Mouse (Mus musculus): ENCODE data around the gene Hnrnpul2. TPM values are rescaled to one million over a fixed set of nuclear protein-coding genes. Genes with fewer than 3 reads are reported as not detected.
A peak's percentile ranks its signal among the peaks of the same experiment; 100 is the strongest.

The Hnrnpul2 gene
- polyA plus RNA-seq, 1 experiment from 2014 or later: 3.6 TPM

- no peaks in the 10 kb centered on the region for H3K27me3 ChIP-seq (ENCODE audit: control insufficient read depth, insufficient read depth, low read length)
- H3K9ac ChIP-seq (ENCODE audit: low read length): peak within 1 kb of the TSS; percentile 73
- H3K4me1 ChIP-seq (replicated peaks; ENCODE audit: control insufficient read depth, insufficient read depth): 0 out of 2 replicates have a peak, but pooled peaks cover 3% of the 10 kb centered on the region
- no peak for TF ChIP-seq CTCF (IDR thresholded peaks at IDR 0.05; ENCODE audit: low read depth)
- TF ChIP-seq EP300 (optimal IDR thresholded peaks at IDR 0.05): peak; percentile 12
- peak within 1 kb of the TSS; percentile 60 for H3K4me2 ChIP-seq (replicated peaks; ENCODE audit: low read depth)
- peak within 1 kb of the TSS; percentile 71 for H3K4me3 ChIP-seq (ENCODE audit: low read depth, low read length)
- DNase-seq (ENCODE audit: low spot score) (peak; percentile 90), ATAC-seq (ENCODE audit: low FRiP score, low TSS enrichment) (peak; percentile 82)
- peaks cover 5% of the 10 kb centered on the region for H3K36me3 ChIP-seq (ENCODE audit: control insufficient read depth, insufficient read depth, low read length)
- no peaks in the 10 kb centered on the region for H3K9me3 ChIP-seq (ENCODE audit: control insufficient read depth, low read length)
- 1% methylated on average over 25 of the region's 25 CpGs for WGBS
- H3K27ac ChIP-seq (replicated peaks): peak within 1 kb of the TSS; percentile 83
Observed at GRCm38 (mm10) chr19:8798264-8798946, 21.4 kb upstream of the Hnrnpul2 start, which contains the start of gene Polr2g. Gene Polr2g, minus strand, starts transcription at chr19:8798577.

GRCm38 (mm10) chr19:8798947-8799315, 20.9 kb upstream of the Hnrnpul2 start:
- Histone ChIP-seq H3K27ac (replicated peaks) (peak overlapping the region; percentile 53; the same call in 1 of the 2 replicates), H3K4me2 (replicated peaks; ENCODE audit: low read depth) (no peak overlapping the region), H3K27me3 (ENCODE audit: control insufficient read depth, insufficient read depth, low read length) (no peaks in the 10 kb centered on the region), H3K9me3 (ENCODE audit: control insufficient read depth, low read length) (no peaks in the 10 kb centered on the region), H3K36me3 (ENCODE audit: control insufficient read depth, insufficient read depth, low read length) (peaks cover under 1% of the 10 kb centered on the region; the same call in 1 of the 2 replicates), H3K4me3 (ENCODE audit: low read depth, low read length) (peak overlapping the region; percentile 71; the same call in 1 of the 2 replicates), H3K4me1 (replicated peaks; ENCODE audit: control insufficient read depth, insufficient read depth) (0 out of 2 replicates have a peak, but pooled peaks cover 3% of the 10 kb centered on the region), H3K9ac (ENCODE audit: low read length) (no peak overlapping the region)
- DNase-seq (ENCODE audit: low spot score) (no peak), ATAC-seq (ENCODE audit: low FRiP score, low TSS enrichment) (no peak)
- TF ChIP-seq CTCF (IDR thresholded peaks at IDR 0.05; ENCODE audit: low read depth) (peak; percentile 20; the same call in 1 of the 2 replicates), EP300 (optimal IDR thresholded peaks at IDR 0.05) (no peak)

- Histone ChIP-seq H3K4me2 (replicated peaks; ENCODE audit: low read depth) (peak within 1 kb of the TSS; percentile 58), H3K4me1 (replicated peaks; ENCODE audit: control insufficient read depth, insufficient read depth) (0 out of 2 replicates have a peak, but pooled peaks cover 3% of the 10 kb centered on the region), H3K27me3 (ENCODE audit: control insufficient read depth, insufficient read depth, low read length) (no peaks in the 10 kb centered on the region), H3K36me3 (ENCODE audit: control insufficient read depth, insufficient read depth, low read length) (0 out of 2 replicates have a peak, but pooled peaks cover 4% of the 10 kb centered on the region), H3K27ac (replicated peaks) (peak within 1 kb of the TSS; percentile 81), H3K9me3 (ENCODE audit: control insufficient read depth, low read length) (no peaks in the 10 kb centered on the region), H3K9ac (ENCODE audit: low read length) (peak within 1 kb of the TSS; percentile 50), H3K4me3 (ENCODE audit: low read depth, low read length) (peak within 1 kb of the TSS; percentile 57)
- DNase-seq (ENCODE audit: low spot score) (peak; percentile 96), ATAC-seq (ENCODE audit: low FRiP score, low TSS enrichment) (peak; percentile 98)
- no peak for TF ChIP-seq CTCF (IDR thresholded peaks at IDR 0.05; ENCODE audit: low read depth)
- TF ChIP-seq EP300 (optimal IDR thresholded peaks at IDR 0.05): no peak
- WGBS: under 1% methylated on average over 30 of the region's 30 CpGs
Observed at GRCm38 (mm10) chr19:8802130-8802821, 17.5 kb upstream of the Hnrnpul2 start, which contains the start of gene Zbtb3. Gene Zbtb3, plus strand, starts transcription at chr19:8802555.

- Histone ChIP-seq H3K27me3 (ENCODE audit: control insufficient read depth, insufficient read depth, low read length) (no peaks in the 10 kb centered on the region), H3K9ac (ENCODE audit: low read length) (no peak overlapping the region), H3K4me3 (ENCODE audit: low read depth, low read length) (no peak overlapping the region), H3K4me2 (replicated peaks; ENCODE audit: low read depth) (peak overlapping the region; percentile 53), H3K36me3 (ENCODE audit: control insufficient read depth, insufficient read depth, low read length) (0 out of 2 replicates have a peak, but pooled peaks cover 4% of the 10 kb centered on the region), H3K4me1 (replicated peaks; ENCODE audit: control insufficient read depth, insufficient read depth) (0 out of 2 replicates have a peak, but pooled peaks cover 3% of the 10 kb centered on the region), H3K27ac (replicated peaks) (peak overlapping the region; percentile 41; the same call in 1 of the 2 replicates), H3K9me3 (ENCODE audit: control insufficient read depth, low read length) (no peaks in the 10 kb centered on the region)
- TF ChIP-seq CTCF (IDR thresholded peaks at IDR 0.05; ENCODE audit: low read depth): no peak
- TF ChIP-seq EP300 (optimal IDR thresholded peaks at IDR 0.05): no peak
- ATAC-seq (ENCODE audit: low FRiP score, low TSS enrichment) (no peak), DNase-seq (ENCODE audit: low spot score) (no peak)
- WGBS: 89% methylated on average over 9 of the region's 9 CpGs
Observed at GRCm38 (mm10) chr19:8803204-8803780, 16.5 kb upstream of the Hnrnpul2 start.

- Histone ChIP-seq H3K36me3 (ENCODE audit: control insufficient read depth, insufficient read depth, low read length) (0 out of 2 replicates have a peak, but pooled peaks cover 4% of the 10 kb centered on the region), H3K9me3 (ENCODE audit: control insufficient read depth, low read length) (no peaks in the 10 kb centered on the region), H3K4me2 (replicated peaks; ENCODE audit: low read depth) (no peak overlapping the region), H3K4me1 (replicated peaks; ENCODE audit: control insufficient read depth, insufficient read depth) (0 out of 2 replicates have a peak, but pooled peaks cover 3% of the 10 kb centered on the region), H3K27ac (replicated peaks) (no peak overlapping the region), H3K9ac (ENCODE audit: low read length) (no peak overlapping the region), H3K4me3 (ENCODE audit: low read depth, low read length) (no peak overlapping the region), H3K27me3 (ENCODE audit: control insufficient read depth, insufficient read depth, low read length) (no peaks in the 10 kb centered on the region)
- ATAC-seq (ENCODE audit: low FRiP score, low TSS enrichment) (no peak), DNase-seq (ENCODE audit: low spot score) (no peak)
- TF ChIP-seq EP300 (optimal IDR thresholded peaks at IDR 0.05): no peak
- TF ChIP-seq CTCF (IDR thresholded peaks at IDR 0.05; ENCODE audit: low read depth): no peak
- WGBS: 89% methylated on average over 11 of the region's 11 CpGs
Observed at GRCm38 (mm10) chr19:8803879-8804660, 15.7 kb upstream of the Hnrnpul2 start.

All from stomach, postnatal 0 days (tissue).